Mouse (Mus musculus) layer of hippocampus, postnatal 36 days (tissue): ENCODE measurements around the gene Kng1. TPM values are rescaled to one million over a fixed set of nuclear protein-coding genes. Genes with fewer than 3 reads are reported as not detected.
"Not testable (repeated sequence)": the region's sequence is repeated elsewhere in the genome, so short reads cannot be mapped to it uniquely, and the experiment has no call there.

Experiments
- DNase-seq, 2 experiments: peaks; one replicate each; pipeline ENCODE4 v3.0.0; 2022
- total RNA-seq, 2 experiments: library from RNA; stranded (reverse); gene quantifications; 2 replicates each; pipeline ENCODE4 v1.2.3; 2021

Gene Kng1
- total RNA-seq, 2 experiments from 2014 or later, result not detected

DNA sequence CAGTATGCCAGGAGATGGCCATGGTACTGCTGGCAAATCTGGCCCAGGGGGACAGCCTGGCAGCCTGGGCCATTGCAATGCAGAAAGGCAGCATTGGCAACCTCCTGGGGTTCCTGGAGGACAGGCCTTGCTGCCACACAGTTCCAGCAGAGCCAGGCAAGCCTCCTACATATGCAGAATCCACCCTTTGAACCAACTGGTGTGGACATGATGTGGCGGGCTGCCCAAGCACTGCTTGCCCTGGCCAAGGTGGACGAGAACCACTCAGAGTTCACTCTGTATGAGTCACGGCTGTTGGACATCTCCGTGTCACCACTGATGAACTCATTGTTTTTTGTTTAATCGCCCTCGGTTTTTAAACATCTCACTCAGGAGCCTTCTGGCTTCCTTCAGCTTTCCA is 36.5 kb downstream of the Kng1 start:
- DNase-seq, result no peak

DNA sequence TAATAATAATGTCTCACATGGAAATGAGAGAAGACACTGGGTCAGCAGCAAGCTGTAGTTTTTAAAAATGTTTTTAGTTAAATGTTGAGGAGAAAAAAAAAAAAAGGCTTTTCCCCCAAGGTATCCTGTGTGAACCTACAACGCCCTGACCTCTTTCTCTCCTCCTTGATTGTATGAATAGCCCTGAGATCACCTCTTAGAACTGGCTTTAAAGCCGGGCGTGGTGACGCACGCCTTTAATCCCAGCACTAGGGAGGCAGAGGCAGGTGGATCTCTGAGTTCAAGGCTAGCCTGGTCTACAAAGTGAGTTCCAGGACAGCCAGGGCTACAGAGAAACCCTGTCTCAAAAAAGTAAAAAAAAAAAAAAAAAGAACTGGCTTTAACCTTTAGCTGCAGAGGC is 37.9 kb downstream of the Kng1 start:
- not testable (repeated sequence) for DNase-seq

DNA sequence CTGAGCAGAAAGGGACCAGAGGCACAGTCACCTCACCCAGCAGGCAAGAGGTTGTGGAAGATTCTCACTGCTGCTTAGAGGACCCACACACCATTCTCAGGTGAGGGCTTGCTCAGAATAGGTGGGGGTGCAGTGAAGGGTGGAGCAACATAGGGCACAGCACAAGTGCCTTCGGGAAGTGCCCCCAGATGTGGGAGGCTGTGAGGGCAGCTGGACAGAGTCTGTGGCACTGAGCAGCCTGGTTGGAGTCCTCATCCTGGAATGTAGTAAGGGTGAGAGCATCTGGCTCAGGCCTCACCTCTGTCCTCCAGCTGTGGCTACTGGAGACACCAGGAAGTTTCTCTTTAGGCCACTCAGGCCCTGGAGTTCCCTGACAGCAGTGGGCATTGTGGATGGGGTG is 39.2 kb downstream of the Kng1 start:
- DNase-seq, result not testable (repeated sequence)

DNA sequence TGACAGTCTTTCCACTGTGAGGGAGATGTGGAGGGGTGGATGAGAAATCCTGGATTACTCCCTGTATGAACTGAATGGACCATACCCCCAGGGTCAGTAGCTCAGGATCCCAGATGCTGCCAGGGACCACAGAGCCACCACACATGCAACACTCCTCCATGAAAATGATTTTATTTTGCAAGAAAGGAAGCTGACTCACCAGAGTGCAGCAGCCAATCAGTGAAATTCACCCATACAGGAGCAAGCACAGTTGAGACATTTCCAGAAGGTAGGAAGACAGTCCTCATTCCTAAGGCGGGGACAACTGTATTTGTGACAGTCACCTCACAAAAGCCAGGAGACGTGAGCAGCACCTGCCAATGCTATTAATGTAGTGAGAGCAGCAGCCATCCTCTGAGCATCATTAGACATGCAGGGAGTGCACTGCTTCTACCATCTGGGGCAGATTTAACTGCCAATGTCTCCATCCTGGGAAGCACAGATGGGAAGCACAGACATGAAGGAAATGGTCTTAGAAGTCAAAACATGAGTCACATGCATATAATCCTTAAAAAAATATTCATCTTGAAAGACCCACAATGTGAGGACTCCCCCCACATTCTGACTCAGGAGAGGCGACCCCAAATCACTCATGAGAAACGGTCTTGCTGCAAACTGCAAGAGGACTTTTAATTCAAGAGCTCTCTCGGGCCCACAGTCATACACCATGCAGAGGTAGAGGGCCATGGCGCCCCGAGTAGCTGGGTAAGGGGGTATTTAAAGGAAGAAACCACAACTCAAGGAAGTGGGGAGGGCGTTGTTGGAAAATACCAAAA is 39.8 kb downstream of the Kng1 start:
- DNase-seq, result peak; percentile 45 to 49

DNA sequence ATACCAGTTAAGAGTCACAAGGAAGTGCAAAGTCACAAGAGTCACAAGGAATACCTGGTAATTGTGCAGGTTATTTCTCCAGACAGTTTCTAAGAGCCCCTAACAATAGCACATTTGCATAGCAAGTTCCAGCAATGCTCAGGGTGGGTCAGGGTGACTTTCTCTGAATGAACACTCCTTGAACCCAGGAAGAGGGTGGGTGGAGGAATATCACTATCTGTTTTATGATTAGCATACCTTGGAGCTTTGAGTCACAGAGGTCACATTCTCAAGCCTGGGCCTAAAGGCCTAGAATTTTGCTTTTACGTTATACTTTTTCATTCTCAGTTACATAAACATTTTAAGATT is 40.4 kb downstream of the Kng1 start:
- DNase-seq, result not testable (repeated sequence)

DNA sequence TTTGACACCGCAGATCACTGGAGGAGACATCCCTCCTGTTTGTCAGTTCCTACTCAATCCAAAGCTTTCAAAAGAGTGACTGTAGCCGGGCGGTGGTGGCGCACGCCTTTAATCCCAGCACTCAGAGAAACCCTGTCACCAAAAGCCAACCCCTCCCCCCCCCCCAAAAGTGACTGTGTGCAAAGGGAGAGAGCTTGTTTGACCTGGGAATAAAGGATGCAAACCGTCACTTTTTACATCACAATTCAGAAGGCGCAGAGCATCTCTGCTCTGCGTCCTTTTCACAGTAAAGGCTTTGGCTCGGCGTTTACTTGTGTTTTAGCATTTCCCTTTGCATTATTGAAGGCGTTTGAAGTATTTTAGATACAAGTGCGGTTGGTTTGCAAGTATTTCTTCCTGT is 42.0 kb downstream of the Kng1 start:
- no peak for DNase-seq

DNA sequence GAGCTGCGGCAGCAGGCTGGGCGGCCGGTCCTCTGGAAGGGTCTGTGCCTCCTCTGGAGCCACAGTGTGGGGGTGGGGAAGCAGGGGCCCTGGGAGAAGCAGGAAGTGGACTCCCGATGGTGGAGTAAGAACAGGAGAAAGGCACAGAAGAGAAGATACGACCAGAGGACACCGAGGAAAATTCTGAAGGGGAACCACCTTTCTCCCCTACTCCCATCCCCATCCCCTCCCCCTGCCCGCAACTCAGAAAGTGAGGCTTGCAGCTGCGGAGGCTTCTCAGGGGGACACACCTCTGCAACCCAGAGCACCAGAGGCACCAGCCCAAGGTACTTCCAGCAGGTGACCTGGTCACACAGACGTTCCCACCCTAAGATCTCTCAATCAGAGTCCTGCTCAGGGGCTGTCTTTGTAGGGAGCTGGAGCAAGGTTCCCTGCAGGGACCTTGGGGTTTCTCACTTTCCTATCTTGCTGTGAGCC is 42.5 kb downstream of the Kng1 start:
- DNase-seq, result no peak

DNA sequence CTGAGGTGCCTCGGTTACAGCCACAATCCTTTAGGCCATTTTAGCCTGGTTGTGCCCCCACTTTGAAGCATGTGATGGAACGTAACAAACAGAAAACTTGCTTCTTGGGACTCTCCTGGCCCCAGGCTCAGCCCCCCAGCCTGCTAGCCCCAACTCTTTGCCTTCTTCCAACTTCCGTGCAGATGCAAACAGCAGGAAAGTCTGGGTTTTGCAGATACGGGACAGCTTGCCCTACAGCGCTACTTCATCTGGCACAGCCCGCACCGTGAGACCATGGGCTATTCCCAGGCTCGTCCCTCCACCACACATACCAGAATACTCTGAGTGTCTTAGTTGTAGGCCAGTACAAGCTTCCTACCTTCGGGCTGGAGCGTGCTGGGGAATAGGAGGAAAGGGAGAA is 42.9 kb downstream of the Kng1 start:
- no peak for DNase-seq

DNA sequence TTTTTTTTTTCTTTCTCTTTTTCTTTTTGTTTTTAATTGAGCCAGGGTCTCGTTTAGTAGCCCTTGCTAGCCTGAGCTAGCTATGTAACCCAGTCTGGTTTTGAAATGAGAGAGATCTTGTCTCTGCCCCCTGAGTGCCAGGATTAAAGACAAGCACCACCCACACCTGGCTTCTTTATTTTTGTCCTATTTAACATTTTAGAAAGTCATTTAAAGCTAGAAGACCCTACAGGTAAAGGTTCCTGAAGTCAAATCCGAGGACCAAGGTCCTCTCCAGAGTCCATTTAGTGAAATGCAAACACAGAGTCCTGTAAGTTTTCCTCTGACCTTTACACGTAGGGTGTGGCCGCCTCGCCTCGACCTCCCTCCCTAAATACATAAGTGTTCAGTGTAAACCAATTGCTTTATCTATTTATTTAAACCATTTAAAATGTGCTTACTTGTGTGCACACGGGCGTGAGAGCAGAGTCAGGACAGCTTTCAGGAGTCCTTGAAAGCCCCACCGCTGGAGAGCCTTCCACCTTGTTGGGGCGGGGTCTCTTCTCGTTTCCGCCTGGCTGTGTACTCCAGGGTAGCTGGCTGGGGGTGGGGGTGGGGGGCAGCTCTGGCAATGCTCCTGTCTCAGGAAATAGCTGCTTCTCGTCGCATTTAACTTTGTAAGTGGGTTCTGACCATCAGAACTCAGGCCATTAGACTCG is 44.8 kb downstream of the Kng1 start:
- DNase-seq, result no peak

DNA sequence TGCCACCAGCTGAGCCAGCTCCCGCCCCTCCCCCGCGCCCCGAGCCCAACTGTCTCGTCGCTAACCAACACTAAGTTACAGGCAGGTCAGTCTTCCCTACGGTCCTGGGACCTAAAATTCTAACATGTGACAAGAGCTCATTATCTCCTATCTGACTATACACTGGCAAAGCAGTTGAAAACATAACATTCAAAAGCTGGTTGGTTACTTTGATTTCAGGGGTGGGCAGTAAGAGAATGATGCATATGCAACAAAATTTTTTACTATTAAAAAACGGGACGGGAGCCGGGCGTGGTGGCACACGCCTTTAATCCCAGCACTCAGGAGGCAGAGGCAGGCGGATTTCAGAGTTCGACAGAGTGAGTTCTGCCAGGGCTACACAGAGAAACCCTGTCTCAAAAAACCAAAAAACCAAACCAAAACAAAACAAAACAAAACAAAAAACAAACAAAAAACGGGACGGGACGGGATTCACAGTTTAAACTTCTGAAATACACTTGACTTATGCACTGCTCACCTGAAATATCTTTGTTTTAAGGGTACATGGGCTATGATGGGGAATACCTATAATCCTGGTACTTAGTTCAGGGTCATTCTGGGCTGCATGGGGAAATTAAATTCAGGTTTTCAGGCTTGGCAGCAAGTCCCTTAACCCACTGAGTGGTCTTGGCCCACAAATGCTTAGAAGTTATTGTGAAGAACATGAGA is 45.5 kb downstream of the Kng1 start:
- DNase-seq, result no peak

DNA sequence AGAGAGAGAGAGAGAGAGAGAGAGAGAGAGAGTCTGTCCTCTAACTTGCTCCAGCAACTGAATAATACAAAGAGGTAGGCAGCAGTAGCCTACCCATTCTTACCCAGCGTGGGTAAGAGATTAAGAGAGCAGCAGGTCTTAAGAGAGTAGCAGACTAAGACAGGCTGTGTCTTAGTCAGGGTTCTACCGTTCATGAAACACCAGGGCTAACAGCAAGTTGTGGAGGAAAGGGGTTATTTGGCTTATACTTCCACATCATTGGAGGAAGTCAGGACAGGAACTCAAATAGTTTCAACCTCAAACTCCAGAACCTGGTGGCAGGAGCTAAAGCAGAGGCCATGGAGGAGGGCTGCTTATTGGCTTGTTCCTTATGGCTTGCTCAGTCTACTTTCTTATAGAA is 46.2 kb downstream of the Kng1 start:
- DNase-seq, result no peak

DNA sequence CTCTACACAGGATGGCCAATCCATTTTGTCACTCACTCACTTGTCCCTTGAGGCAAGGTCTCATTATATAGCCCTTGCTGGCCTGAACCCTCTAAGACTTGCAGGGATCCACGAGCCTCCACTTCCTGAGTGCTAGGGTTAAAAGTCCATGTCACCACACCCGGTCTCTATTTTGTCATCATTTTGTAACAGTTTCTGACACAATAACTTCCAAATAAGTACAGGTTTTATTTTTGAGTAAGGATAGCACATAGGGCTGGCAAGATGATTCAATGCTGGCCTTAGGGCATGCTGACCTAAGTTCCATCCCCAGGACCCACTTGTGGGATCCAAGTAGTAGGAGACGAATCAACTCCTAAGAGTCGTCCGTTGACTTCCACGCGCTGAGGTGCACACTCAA is 48.5 kb downstream of the Kng1 start:
- DNase-seq, result no peak

DNA sequence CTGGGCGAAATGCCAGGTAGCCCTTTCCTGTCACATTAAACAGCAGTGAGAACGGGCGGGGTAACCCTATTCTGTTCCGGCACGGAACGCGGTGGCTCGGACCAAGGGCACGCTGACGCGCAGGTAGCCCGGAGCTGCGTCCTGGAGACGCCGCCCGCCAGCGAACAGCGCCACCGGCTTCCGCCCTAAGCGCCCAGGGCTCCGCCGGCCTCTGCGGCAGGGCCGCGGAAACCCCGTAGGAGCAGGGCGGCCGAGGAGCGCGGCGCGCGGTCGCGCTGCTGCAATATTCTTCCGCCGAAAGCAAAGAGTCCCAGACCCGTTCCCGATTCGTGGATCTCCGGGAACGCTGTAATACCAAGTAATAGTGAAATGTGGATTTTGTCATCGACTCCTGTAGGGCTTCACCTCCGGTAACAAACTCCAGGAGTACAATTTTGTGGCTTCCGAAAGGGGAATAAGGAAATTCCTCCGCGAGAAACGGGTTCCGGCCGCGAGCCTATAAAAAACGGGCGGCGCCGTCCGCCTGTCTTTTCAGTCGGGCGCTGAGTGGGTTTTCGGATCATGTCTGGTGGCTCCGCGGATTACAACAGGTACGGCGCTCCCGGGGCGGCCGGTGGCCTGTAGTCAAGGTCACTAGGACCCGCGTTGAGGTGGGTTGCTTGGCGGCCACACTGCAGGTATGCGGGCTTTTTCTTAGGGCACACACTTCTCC is 49.7 kb downstream of the Kng1 start, which contains the start of gene Eif4a2:
Eif4a2 (plus strand) TSS at position 214 of the 712 bp plus-strand sequence.
- peak; percentile 89 to 91 for DNase-seq

DNA sequence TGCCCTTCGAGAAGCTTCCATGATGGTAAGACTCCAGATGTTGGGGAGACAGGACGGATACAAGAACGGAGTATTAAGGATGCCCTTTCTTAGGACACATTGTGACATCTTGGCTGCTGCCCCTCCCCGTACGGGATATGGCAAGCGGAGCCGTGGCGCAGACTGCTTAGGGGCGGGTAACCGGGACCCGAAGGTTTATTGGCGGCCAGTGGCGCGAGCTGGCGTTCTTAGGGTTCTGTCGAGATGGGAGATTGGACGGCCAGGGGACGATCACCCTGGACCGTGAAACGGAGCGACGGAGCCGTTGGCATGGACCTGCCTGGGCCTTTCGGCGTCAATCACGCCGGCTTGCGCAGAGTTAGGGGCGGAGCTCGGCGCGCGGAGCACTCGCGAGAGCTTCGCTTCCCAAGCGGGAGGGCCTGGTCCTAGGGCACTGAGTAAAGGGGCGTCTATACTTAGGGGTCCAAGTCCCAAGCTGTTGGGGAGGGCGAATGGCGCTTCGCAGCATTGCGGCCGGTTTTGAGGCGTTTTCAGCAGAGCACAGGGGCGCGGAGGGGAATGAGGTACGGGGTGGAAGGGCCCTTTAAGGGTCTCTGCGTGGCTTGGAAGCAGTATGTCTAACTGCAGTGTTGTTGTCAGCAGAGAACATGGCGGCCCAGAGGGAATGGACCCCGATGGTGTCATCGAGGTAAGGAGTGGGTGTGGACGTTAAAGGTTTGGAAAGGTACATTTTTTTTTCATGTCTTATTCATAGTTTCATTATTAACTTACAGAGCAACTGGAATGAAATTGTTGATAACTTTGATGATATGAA is 50.5 kb downstream of the Kng1 start:
- peak; percentile 81 to 83 for DNase-seq

DNA sequence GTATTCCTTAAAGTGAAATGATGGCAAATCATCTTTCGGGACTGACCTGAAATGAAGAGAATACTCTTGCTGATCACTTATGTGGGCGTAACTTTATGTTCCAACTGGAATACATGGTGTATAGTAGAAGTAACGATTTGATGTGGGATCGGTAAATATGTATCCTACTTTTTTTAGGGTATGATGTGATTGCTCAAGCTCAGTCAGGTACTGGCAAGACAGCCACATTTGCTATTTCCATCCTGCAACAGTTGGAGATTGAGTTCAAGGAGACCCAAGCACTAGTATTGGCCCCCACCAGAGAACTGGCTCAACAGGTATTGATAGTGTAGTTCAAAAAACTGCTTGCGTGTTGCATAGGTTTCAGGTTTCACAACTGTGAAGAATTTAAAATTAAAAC is 51.3 kb downstream of the Kng1 start:
- no peak for DNase-seq

DNA sequence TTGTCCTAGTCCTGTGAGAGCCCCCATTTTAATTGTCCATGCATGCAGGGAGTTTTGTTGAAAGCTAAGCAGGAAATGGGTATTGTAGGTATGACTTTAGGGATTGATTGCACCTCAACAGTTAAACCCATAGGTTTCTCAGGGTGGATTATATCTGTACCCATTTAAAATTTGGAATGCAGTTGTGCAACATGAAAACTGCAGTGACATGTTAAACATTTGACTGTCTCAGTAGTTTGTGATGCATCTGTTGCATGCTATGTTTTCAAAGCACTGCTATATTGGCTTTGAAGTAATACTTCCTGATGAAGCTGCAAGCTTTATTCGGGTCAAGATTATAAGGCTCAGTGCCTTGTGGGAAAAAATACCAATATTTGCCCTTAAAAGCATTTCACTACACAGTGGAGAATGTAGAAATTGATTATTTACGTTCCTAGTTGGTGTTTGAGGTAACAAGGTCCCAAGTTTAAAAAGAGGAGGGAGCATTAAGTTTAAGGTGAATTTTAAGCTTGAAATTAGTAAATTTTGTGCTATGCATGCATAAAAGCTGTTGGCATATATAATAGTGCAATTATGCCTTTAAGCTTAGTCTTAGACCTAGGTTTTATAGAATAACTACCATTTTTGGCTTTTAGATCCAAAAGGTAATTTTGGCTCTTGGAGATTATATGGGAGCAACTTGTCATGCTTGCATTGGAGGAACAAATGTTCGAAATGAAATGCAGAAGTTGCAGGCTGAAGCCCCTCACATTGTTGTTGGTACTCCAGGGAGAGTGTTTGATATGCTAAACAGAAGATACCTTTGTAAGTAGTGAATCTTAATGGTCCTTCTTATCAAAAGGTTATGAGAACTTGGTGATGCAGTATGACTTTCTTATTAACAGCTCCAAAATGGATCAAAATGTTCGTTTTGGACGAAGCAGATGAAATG is 52.0 kb downstream of the Kng1 start:
- no peak for DNase-seq

DNA sequence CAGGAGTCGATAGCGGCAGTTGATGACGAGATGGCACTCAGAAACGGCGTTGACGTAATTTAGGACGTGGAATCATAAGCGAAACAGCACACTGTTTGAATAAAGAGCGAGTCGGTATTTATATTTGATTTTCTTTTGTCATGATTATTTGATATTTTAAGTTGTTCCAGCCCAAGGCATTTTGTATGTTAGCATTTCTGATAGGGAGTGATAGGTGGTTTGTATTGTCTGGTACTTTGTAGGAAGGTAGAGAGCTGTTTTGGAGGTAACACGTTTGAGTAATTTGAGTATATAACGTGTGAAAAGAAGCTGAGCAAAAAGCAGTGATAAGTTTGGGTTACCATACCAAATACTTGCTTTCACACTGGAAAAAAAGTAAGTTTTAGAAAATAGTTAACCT is 54.7 kb downstream of the Kng1 start:
- no peak for DNase-seq

DNA sequence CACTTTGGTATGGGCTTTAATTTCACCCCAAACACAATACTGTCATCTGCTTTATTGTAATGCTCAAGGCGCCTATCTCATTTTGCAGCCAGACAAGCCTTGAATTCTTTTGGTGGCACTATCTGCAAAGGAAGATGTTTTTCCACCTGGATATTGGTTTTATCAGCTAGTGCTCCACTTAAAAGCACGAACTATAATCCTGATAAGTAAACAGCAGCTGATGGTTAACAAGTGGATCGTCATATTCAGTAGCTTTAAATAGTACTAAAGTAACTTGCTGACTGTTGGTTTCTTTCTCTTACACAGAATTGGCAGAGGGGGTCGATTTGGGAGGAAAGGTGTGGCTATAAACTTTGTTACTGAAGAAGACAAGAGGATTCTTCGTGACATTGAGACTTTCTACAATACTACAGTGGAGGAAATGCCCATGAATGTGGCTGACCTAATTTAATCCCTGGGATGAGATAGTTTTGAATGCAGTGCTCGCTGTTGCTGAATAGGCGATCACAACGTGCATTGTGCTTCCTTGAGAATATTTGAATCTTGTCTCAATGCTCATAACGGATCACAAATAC is 55.3 kb downstream of the Kng1 start:
- no peak for DNase-seq

DNA sequence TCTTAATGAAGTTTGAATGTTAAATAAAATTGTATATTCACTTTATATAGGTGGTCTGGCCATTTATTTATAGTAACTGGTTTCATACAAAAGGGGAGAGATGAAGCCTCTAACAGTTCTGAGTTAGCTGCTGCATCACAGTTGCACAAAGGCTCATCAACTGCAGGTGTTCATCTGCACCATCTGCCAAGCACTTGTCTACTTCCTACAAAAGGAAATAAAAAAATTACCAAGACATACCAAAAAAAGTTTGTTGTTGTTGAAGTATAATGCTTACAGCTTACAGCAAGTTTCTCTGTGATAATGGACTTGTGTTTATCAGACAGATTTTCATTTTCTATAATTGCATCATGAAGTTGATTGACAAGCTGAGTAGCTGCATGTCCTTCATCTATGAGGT is 56.2 kb downstream of the Kng1 start:
- no peak for DNase-seq
